Mouse (Mus musculus) brown adipose tissue, adult 24 weeks (tissue): ENCODE measurements around the gene Gmeb2. TPM values are rescaled to one million over a fixed set of nuclear protein-coding genes. Genes with fewer than 3 reads are reported as not detected.
A peak's percentile ranks its signal among the peaks of the same experiment; 100 is the strongest.

ENCODE experiments used
- H3K27ac ChIP-seq: fragments of 200-500 bp; replicated peaks from 2 replicates; pipeline ENCODE4 v1.5.1; 2012; ENCODE audit warnings: low read depth, mild to moderate bottlenecking, low read length
- H3K4me1 ChIP-seq: fragments of 200-500 bp; 2 replicates; pipeline ENCODE4 v1.6.1; 2012; ENCODE audit warnings: low read length, mixed read lengths; ENCODE audit not compliant: control insufficient read depth, insufficient read depth, insufficient read length
- H3K4me3 ChIP-seq: fragments of 200-500 bp; 2 replicates; pipeline ENCODE4 v1.5.1; 2012; ENCODE audit warnings: low read depth, mild to moderate bottlenecking, low read length, moderate library complexity; ENCODE audit not compliant: insufficient read depth
- polyA plus RNA-seq: library from polyadenylated mRNA; stranded (reverse); fragments of >200 nt; gene quantifications from 2 replicates; pipeline ENCODE4 v1.2.4, GENCODE M21; 2012; ENCODE audit not compliant: missing spikeins, insufficient read depth, insufficient read length

The Gmeb2 gene
- polyA plus RNA-seq, 1 experiment, result 3.8 TPM

GRCm38 (mm10) chr2:181290937-181291336 lies 3.1 kb upstream of the Gmeb2 start:
- Histone ChIP-seq H3K4me3 (no peak overlapping the region), H3K27ac (no peak overlapping the region), H3K4me1 (no peaks in the 10 kb centered on the region; the same call in 1 of the 2 replicates)

- Histone ChIP-seq H3K27ac (no peak overlapping the region; the same call in 1 of the 2 replicates), H3K4me3 (peak overlapping the region; percentile 91)
Observed at GRCm38 (mm10) chr2:181288691-181289090, 856 bp upstream of the Gmeb2 start.

GRCm38 (mm10) chr2:181287338-181287957 lies 387 bp downstream of the Gmeb2 start:
- Histone ChIP-seq H3K27ac (peak overlapping the region; percentile 100), H3K4me1 (no peaks in the 10 kb centered on the region; the same call in 1 of the 2 replicates), H3K4me3 (peak overlapping the region; percentile 100)

More at GRCm38 (mm10) chr2:181288691-181289090, 856 bp upstream of the Gmeb2 start:
- no peaks in the 10 kb centered on the region; the same call in 1 of the 2 replicates for H3K4me1 ChIP-seq

GRCm38 (mm10) chr2:181286629-181287337 lies 1.1 kb downstream of the Gmeb2 start:
- H3K4me1 ChIP-seq, result no peaks in the 10 kb centered on the region; the same call in 1 of the 2 replicates
- H3K27ac ChIP-seq, result peak overlapping the region; percentile 100
- H3K4me3 ChIP-seq, result peak overlapping the region; percentile 100

GRCm38 (mm10) chr2:181279968-181280367 lies 7.9 kb downstream of the Gmeb2 start:
- Histone ChIP-seq H3K27ac (no peak overlapping the region), H3K4me1 (0 out of 2 replicates have a peak, but pooled peaks cover 3% of the 10 kb centered on the region), H3K4me3 (no peak overlapping the region)

- Histone ChIP-seq H3K27ac (no peak overlapping the region), H3K4me3 (no peak overlapping the region), H3K4me1 (0 out of 2 replicates have a peak, but pooled peaks cover 3% of the 10 kb centered on the region)
Observed at GRCm38 (mm10) chr2:181277866-181278265, 10.0 kb downstream of the Gmeb2 start.

GRCm38 (mm10) chr2:181276766-181277165 lies 11.1 kb downstream of the Gmeb2 start:
- H3K4me3 ChIP-seq, result no peak overlapping the region
- peak overlapping the region; percentile 42; the same call in 1 of the 2 replicates for H3K27ac ChIP-seq
- H3K4me1 ChIP-seq, result peaks cover 3% of the 10 kb centered on the region; the same call in 1 of the 2 replicates

- Histone ChIP-seq H3K4me1 (peaks cover 3% of the 10 kb centered on the region; the same call in 1 of the 2 replicates), H3K27ac (no peak overlapping the region), H3K4me3 (no peak overlapping the region)
Observed at GRCm38 (mm10) chr2:181274639-181275038, 13.2 kb downstream of the Gmeb2 start.

GRCm38 (mm10) chr2:181273829-181274228 lies 14.0 kb downstream of the Gmeb2 start:
- no peak overlapping the region for H3K27ac ChIP-seq
- H3K4me3 ChIP-seq, result no peak overlapping the region
- H3K4me1 ChIP-seq, result peaks cover 3% of the 10 kb centered on the region; the same call in 1 of the 2 replicates

- Histone ChIP-seq H3K27ac (peak overlapping the region; percentile 43; the same call in 1 of the 2 replicates), H3K4me3 (no peak overlapping the region), H3K4me1 (no peaks in the 10 kb centered on the region; the same call in 1 of the 2 replicates)
Observed at GRCm38 (mm10) chr2:181272092-181272491, 15.7 kb downstream of the Gmeb2 start.

GRCm38 (mm10) chr2:181266839-181267238 lies 21.0 kb downstream of the Gmeb2 start:
- H3K4me3 ChIP-seq, result no peak overlapping the region
- H3K4me1 ChIP-seq, result no peaks in the 10 kb centered on the region
- H3K27ac ChIP-seq, result no peak overlapping the region

- Histone ChIP-seq H3K27ac (no peak overlapping the region), H3K4me1 (no peaks in the 10 kb centered on the region), H3K4me3 (no peak overlapping the region)
Observed at GRCm38 (mm10) chr2:181253248-181253647, 34.6 kb downstream of the Gmeb2 start.

- Histone ChIP-seq H3K27ac (no peak overlapping the region), H3K4me1 (no peaks in the 10 kb centered on the region), H3K4me3 (no peak overlapping the region)
Observed at GRCm38 (mm10) chr2:181251841-181252240, 36.0 kb downstream of the Gmeb2 start.

GRCm38 (mm10) chr2:181249217-181249616 lies 38.6 kb downstream of the Gmeb2 start:
- Histone ChIP-seq H3K4me3 (no peak overlapping the region), H3K27ac (no peak overlapping the region)

GRCm38 (mm10) chr2:181245031-181245430 lies 42.8 kb downstream of the Gmeb2 start:
- Histone ChIP-seq H3K4me3 (no peak overlapping the region), H3K27ac (no peak overlapping the region), H3K4me1 (peaks cover 12% of the 10 kb centered on the region)

More at GRCm38 (mm10) chr2:181249217-181249616, 38.6 kb downstream of the Gmeb2 start:
- no peaks in the 10 kb centered on the region for H3K4me1 ChIP-seq
